Mouse (Mus musculus): ENCODE data around the gene Gm10570.

- TF ChIP-seq CTCF (IDR thresholded peaks at IDR 0.05; ENCODE audit: control insufficient read depth, insufficient read depth, low read length): no peak
- no peak for TF ChIP-seq POLR2A (IDR thresholded peaks at IDR 0.05; ENCODE audit: borderline replicate concordance, control insufficient read depth, low read depth, low read length)
Observed at GRCm38 (mm10) chr4:130270089-130270488, 38.4 kb downstream of the Gm10570 start.

Data from bone marrow, adult 2 months (tissue).